Mouse (Mus musculus) left cerebral cortex, postnatal 14 days (tissue): ENCODE measurements at regions not wholly inside any gene's neighbourhood (a gene's known extent, or its start where the extent isn't known, plus 50 kb on each side); places are given as distances from the start of the nearest gene placed in this dataset.

Experiments
- DNase-seq, 2 experiments: peaks; one replicate each; pipeline ENCODE4 v3.0.0; 2021 to 2022; ENCODE audit warnings: low spot score in 2 of 2, mixed read lengths in 1 of 2
- intact Hi-C: fragments of 180-260 bp; cut with DNase I; formaldehyde crosslinking; loops from one replicate; pipeline ENCODE4 v1.15.1; 2025

DNA sequence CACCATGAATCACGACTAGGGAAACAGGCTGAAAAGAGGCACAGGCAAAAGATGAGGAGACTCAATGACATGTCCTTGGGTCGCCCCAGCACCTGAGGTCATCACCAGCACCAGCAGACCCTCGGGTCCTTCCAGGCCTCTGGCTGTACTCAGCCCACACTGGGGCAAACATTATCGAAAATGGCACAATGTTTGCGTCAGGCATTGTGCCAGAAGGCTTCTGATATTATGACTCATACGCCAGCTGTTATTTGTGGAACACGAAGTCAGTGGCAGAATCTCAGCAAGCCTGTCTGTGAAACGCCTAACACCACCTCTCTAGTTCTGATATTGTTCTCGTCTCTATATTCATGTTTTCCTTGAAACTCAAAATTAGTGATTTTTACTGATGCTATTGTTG lies 384.8 kb downstream of the Rwdd3 start:
- intact Hi-C loops = no loop called here

DNA sequence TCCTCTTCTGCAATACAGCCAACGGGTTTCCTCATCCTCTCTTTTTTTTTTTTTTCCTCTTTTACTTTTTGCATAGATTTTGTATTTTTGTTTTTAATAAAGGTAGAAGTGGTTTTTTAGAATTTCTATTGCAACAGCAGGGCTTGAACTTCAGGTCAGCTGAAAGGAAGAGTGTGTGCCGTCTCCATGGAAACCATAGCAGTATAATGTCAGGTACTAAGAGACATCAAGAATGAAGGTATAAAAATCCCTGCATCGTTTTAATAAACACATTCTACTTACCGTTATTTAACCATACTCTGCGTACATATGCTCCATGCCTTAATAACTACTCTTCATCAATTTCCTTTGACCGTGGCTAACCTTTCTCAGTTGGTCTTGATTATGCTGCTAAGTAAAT lies 390.0 kb downstream of the Rwdd3 start:
- no peak for DNase-seq
- intact Hi-C loops = no loop called here

More for the DNA sequence above, 384.8 kb downstream of the Rwdd3 start:
- peak; percentile 50 to 51 for DNase-seq

DNA sequence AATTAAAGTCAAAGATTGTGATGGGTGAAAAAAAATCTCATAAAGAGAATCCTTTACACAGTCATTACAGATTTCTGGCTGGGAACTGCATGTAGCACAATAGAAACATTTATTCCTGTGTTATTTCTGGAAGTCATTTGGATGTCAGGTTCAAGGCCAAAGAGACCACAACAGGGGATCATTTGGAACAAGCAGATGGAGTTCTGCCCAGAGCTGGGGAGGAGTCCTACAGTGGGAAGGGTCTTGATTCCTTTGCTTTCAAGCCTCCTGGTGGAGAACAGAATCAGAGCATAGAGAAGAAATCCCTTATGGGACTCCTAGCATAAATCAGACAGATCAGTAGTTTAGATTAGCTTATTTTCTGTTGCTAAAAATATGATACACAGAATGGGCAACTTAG lies 392.4 kb downstream of the Rwdd3 start:
- DNase-seq = no peak
- intact Hi-C loops = no loop called here

DNA sequence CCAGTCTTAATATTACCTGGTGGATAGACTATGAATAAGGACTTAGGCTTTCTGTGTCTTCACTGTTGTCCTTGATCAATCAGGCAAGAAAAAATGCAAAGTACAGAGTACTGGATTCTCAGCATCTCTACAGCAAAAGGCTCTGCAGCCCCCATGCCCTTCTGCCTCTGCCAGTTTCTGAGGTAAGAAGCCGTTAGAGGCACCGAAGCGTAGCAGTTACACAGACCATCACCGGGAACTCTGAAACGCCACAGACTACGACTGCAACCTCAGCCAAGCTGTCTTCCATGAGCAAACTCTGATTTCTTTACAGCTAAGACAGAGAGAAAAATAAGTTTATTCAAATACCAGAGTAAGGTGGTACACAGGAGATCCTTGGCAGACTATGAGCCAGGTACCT lies 396.5 kb downstream of the Rwdd3 start:
- no peak for DNase-seq
- intact Hi-C loops = no loop called here

GRCm38 (mm10) chr3:120761681-120762080 lies 409.8 kb downstream of the Rwdd3 start:
- DNase-seq = peak in 1 of 2 experiments; percentile 6
- intact Hi-C loops = no loop called here

- intact Hi-C loops = no loop called here
- no peak for DNase-seq
Observed at GRCm38 (mm10) chr3:120761223-120761622, 410.3 kb downstream of the Rwdd3 start.

GRCm38 (mm10) chr3:120748513-120748912 lies 423.0 kb downstream of the Rwdd3 start:
- intact Hi-C loops = no loop called here
- DNase-seq = no peak

DNA sequence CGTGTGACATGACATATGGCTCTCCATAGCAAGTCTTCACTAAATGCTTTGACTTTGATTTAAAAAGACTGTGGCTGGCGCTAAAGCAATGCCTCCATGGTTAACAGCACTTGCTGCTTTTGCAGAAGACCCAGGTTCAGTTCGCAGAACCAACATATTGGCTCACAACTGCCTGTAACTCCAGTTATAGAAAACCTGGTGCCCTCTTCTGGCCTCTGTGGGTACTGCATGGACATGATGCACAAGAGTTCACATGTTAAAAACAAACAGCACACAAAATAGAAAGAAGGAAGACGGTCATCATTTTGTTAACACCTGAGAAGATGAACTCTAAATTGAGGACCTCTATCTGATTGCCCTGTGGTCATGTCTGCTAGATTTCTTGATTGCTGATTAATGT lies 423.8 kb downstream of the Rwdd3 start:
- intact Hi-C loops = no loop called here
- peak in 1 of 2 experiments; percentile 22 for DNase-seq

DNA sequence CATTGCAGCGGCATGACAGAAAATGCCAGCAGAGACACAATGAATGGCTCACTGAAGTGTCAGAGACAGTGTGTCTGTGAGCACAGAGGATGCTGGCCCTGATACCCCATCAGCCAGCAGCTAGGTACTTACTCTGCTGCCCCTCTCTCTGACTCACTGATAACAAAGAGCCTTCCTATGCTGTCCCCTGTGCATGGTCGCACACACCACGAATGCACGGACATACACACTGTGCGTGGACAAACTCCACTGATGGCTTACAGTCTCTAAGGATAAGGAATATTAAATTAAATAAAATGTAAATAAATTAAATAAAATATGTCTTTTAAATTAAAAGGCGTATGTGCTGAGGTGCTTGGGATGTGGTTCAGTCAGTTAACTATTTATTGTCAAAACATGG lies 438.2 kb downstream of the Rwdd3 start:
- no peak for DNase-seq
- intact Hi-C loops = no loop called here

DNA sequence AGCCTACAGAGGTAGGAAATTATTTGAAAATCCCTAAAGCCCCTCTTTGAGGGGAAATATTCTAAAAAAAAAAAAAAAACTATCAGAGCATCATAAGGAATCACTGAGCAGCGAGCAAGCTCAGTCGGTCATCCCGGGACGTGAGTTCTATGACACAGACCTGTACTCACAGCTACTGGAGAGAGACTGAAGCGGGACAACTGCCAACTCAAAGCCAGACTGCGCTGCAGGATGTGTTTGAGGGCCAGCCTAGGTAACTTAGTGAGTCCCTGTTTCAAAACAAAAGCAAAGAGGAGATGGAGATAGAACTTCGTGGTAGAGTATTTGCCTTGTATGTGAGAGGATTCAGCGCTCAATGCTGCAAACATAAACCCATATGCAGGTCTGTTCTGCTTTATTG lies 439.1 kb downstream of the Rwdd3 start:
- intact Hi-C loops = no loop called here
- DNase-seq = no peak

- peak in 1 of 2 experiments; percentile 41 for DNase-seq
Observed at GRCm38 (mm10) chr3:120731287-120731686, 440.2 kb downstream of the Rwdd3 start.

DNA sequence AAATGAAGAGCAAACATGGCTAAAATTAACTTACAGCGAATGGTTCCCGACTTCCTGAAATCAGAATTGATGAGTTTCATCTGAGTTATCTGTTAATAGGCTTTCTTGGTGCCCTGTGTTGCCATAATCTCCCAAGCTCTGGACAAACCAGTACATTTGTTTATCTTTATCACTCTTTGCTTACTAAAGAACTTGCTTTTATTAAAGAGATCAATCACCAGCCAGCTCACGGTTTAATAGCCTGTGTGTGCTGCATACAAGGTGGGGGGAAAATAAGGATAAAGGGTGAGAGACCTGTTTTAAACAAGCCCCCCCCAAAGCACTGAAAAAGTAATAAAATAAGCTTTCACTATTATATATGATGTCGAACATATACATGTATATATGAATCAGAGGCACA lies 441.3 kb downstream of the Rwdd3 start:
- intact Hi-C loops = no loop called here
- no peak for DNase-seq

More at GRCm38 (mm10) chr3:120731287-120731686, 440.2 kb downstream of the Rwdd3 start:
- intact Hi-C loops = no loop called here

- peak; percentile 74 to 88 for DNase-seq
- intact Hi-C loops = no loop called here
Observed at GRCm38 (mm10) chr3:120729671-120730070, 441.8 kb downstream of the Rwdd3 start.

DNA sequence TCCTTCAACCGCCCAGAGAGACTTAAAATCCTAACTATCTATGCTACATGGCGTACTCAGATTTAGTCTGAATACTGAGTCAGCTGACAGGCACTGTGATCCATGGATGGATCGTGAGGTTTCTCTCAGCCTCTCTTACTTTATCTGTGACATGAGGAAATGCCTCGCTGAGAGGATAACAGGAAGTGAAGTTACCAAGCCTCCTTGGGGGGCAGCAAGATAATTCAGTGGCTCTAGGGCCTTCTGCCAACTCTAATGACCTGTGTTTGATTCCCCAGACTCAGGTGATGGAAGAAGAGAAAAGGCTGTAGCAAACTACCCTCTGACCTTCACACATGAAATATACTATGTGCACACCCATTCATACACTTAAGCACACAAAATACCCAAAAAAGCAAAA lies 486.3 kb downstream of the Rwdd3 start:
- intact Hi-C loops = no loop called here
- DNase-seq = no peak

GRCm38 (mm10) chr3:120675906-120676305 lies 495.6 kb downstream of the Rwdd3 start:
- intact Hi-C loops = no loop called here
- no peak for DNase-seq

DNA sequence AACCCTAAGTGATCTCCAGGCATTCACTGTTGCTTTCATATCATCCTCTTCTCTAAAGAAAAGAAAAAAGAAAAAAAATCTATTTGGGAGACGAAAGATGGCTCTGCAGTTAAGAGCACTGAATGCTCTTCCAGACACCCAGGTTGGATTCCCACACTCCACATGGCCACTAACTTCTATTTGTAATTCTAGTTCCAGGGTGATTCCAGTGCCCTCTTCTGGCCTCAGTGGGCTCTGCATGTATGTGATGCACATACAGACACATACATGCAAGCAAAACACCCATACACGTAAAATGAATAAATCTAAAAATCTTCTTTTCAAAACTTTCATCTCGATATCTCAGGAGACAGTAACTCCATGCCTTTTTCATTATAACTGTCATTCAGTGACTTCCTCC lies 502.8 kb downstream of the Rwdd3 start:
- intact Hi-C loops = no loop called here
- DNase-seq = no peak

- DNase-seq = peak in 1 of 2 experiments; percentile 24
- intact Hi-C loops = no loop called here
Observed at GRCm38 (mm10) chr3:120662521-120662920, 509.0 kb downstream of the Rwdd3 start.

DNA sequence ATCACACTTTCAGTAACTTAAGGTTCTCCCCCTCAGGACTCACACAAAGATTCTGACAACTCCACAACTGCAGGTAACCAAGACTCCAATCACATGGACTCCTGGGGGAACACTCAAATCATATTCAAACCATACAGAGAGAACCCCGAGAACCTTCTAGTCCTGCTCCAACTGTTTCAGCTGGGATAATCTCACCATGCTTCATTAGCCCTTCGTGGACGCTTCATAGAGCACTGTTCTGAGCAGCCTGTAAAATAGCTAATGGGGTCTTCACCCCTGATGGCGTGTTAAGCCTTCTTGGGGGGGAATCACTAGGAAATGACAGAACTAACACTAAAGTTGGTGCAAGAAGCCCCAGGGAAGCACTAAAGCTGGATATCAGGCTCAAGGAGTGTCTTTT lies 510.7 kb downstream of the Rwdd3 start:
- no peak for DNase-seq
- intact Hi-C loops = no loop called here

GRCm38 (mm10) chr3:120649047-120649868 lies 522.2 kb downstream of the Rwdd3 start:
- DNase-seq = no peak
- intact Hi-C loops = no loop called here

- peak in 1 of 2 experiments; percentile 8 for DNase-seq
- intact Hi-C loops = no loop called here
Observed at GRCm38 (mm10) chr3:120648391-120648790, 523.1 kb downstream of the Rwdd3 start.

DNA sequence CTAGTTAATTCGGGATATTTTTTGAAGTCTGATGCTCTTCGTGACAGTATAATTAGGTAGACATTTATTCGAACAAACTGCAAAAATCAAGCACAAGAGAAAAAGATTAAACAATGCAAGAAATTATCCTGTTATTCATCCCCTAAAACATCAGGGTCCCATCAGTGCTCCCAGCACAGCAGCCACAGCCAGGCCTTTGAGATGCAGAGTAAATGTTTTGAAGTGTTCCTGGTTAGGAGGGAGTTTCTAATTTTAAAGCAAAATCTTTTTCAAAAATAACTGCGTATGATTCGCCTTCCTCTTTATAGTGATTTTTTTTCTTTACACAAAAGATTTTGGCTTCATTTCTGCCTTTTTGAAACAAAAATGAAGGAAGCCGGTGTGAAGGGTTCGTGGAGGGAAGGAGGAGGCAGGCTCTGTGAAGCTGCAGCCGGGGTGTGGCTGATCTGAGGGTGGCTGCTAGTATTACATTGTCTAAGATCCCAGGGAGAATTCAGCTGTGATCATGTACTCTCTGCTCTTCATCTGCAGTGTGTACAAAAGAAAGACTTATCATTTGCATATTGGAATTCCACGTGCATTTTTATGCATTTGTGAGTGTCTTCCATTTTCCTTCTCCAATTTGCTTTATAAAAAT lies 534.7 kb downstream of the Rwdd3 start:
- intact Hi-C loops = no loop called here
- DNase-seq = peak; percentile 25 to 28
